Mouse (Mus musculus) limb, embryonic 11.5 days (tissue): ENCODE results near the gene Olfr308. TPM values are rescaled to one million over a fixed set of nuclear protein-coding genes. Genes with fewer than 3 reads are reported as not detected.
"Not testable (repeated sequence)": the region's sequence is repeated elsewhere in the genome, so short reads cannot be mapped to it uniquely, and the experiment has no call there.

ENCODE experiments used
- ATAC-seq: fragments of 200-750 bp; cut with Nextera tagmentation; 2 replicates; pipeline ENCODE4 v1.8.0; 2017; ENCODE audit warnings: low read depth; ENCODE audit not compliant: insufficient number of reproducible peaks, low FRiP score, low TSS enrichment
- DNase-seq: peaks from one replicate; pipeline ENCODE4 v3.0.0-alpha.2; 2015; ENCODE audit warnings: low spot score
- H3K27ac ChIP-seq: fragments of 300-500 bp; sonication (generic); replicated peaks from 2 replicates; pipeline ENCODE4 v1.5.1; 2014; ENCODE audit warnings: low read depth, mild to moderate bottlenecking, low read length
- H3K27me3 ChIP-seq: fragments of 300-500 bp; sonication (generic); 2 replicates; pipeline ENCODE4 v1.6.1; 2014; ENCODE audit warnings: mild to moderate bottlenecking, low read length, mixed read lengths; ENCODE audit not compliant: control insufficient read depth, insufficient read depth
- H3K36me3 ChIP-seq: fragments of 300-500 bp; sonication (generic); 2 replicates; pipeline ENCODE4 v1.6.1; 2014; ENCODE audit warnings: mild to moderate bottlenecking, low read length, moderate library complexity, mixed read lengths; ENCODE audit not compliant: control insufficient read depth, insufficient read depth
- H3K4me1 ChIP-seq: fragments of 300-500 bp; sonication (generic); 2 replicates; pipeline ENCODE4 v1.6.1; 2014; ENCODE audit warnings: low read length, mixed read lengths; ENCODE audit not compliant: control insufficient read depth, insufficient read depth
- H3K4me2 ChIP-seq: fragments of 300-500 bp; sonication (generic); 2 replicates; pipeline ENCODE4 v1.6.1; 2014; ENCODE audit warnings: low read depth, mild to moderate bottlenecking, moderate library complexity; ENCODE audit not compliant: severe bottlenecking
- H3K4me3 ChIP-seq: fragments of 300-500 bp; sonication (generic); 2 replicates; pipeline ENCODE4 v1.5.1; 2014; ENCODE audit warnings: low read depth, low read length
- H3K9ac ChIP-seq: fragments of 300-500 bp; sonication (generic); 2 replicates; pipeline ENCODE4 v1.6.1; 2014; ENCODE audit warnings: mild to moderate bottlenecking, low read length
- H3K9me3 ChIP-seq: fragments of 300-500 bp; sonication (generic); 2 replicates; pipeline ENCODE4 v1.6.1; 2016; ENCODE audit warnings: low read length; ENCODE audit not compliant: control insufficient read depth
- WGBS: fragments of 180-500 bp; shearing (Covaris S2); extraction: QIAGEN DNeasy Blood & Tissue Kit; methylation state at CpG from one replicate; pipeline ENCODE4 v1.1.7; 2014; 5-methylcytosine and 5-hydroxymethylcytosine counted together
- polyA plus RNA-seq: library from polyadenylated mRNA; unstranded; fragments of >200 nt; fragmentation: Nextera tagmentation; extraction: Ambion mirVana; gene quantifications from 2 replicates; pipeline ENCODE4 v1.2.1, GENCODE M21; 2014

Gene Olfr308
- polyA plus RNA-seq: not detected in 2 replicates

DNA sequence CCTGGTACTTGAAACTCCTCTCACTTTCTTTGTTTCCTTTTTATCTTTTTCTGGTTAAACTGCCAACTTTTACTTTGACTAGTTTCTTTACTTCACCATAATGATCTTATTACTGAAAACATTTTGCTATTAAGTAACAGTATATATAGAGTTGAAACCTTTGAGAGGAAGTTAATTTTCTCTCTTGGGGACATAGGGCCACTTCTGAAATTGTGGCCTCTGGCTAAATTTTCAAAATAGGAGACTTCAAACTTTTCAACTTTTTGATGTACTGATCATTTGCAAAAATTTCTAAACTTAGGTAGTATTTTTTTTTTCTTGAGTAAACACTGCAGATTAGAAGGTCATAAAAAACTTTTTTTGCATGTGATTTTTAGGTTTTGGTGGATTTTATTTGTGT, at the start of gene Olfr308:
Olfr308 (minus strand) TSS at position 101 of the 400 bp plus-strand sequence.
- ATAC-seq (no peak), DNase-seq (no peak)
- no peaks in the 10 kb centered on the region for H3K9me3 ChIP-seq
- H3K4me2 ChIP-seq: no peak within 1 kb of the TSS
- no peak within 1 kb of the TSS for H3K27ac ChIP-seq
- H3K4me3 ChIP-seq: no peak within 1 kb of the TSS
- no peaks in the 10 kb centered on the region for H3K4me1 ChIP-seq
- H3K36me3 ChIP-seq: no peaks in the 10 kb centered on the region
- H3K27me3 ChIP-seq: no peaks in the 10 kb centered on the region
- no peak within 1 kb of the TSS for H3K9ac ChIP-seq

DNA sequence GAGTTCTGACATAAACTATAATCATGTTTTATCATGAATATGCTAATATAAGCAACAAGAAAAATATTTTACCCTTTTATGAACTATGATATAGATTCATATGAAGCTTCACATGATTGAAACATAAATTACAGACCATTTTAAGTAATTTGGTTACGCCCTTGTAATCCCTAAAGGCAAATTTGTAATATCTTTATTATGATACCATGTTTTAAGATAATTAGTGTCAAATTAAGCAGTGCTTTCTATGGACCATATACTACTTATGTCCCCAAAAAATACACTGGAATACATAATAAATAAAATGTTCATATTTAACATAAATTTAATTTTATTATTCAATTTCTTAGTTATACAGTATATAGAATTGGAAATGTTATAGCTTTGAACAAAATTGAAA, 41.4 kb upstream of the Olfr308 start, which contains the start of gene Olfr305:
Olfr305 (minus strand) TSS at position 101 of the 400 bp plus-strand sequence.
- ATAC-seq: no peak
- Histone ChIP-seq H3K4me2 (no peak within 1 kb of the TSS), H3K9me3 (no peaks in the 10 kb centered on the region), H3K36me3 (no peaks in the 10 kb centered on the region), H3K4me1 (no peaks in the 10 kb centered on the region), H3K27ac (no peak within 1 kb of the TSS), H3K4me3 (no peak within 1 kb of the TSS), H3K27me3 (no peaks in the 10 kb centered on the region), H3K9ac (no peak within 1 kb of the TSS)
- WGBS: 88% methylated on average over 1 of the region's 1 CpGs
- DNase-seq: no peak

DNA sequence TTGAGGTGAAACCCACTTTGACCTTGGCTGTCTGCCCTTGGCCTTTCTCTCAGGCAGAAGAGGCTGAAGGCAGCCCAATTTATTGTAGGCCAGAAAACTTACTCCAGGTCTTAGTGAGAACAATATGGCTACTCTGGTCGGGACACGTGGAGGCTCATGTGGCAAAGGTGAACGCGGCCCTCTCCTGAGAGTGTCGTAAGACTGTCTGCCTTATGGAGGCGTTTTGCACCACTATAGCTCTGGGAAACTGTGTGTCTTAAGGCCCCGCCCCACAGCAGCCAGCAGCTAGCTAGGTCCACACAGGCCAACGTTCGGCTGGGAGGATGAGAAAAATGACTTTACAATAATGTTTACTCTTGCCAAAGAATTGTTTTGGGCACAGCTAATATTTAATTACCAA, 20.9 kb upstream of the Olfr308 start:
- not testable (repeated sequence) for H3K27ac ChIP-seq, H3K9ac ChIP-seq, ATAC-seq, H3K4me3 ChIP-seq, H3K4me2 ChIP-seq, H3K9me3 ChIP-seq, H3K27me3 ChIP-seq, DNase-seq, H3K36me3 ChIP-seq, H3K4me1 ChIP-seq
- WGBS: 92% methylated on average over 9 of the region's 9 CpGs

DNA sequence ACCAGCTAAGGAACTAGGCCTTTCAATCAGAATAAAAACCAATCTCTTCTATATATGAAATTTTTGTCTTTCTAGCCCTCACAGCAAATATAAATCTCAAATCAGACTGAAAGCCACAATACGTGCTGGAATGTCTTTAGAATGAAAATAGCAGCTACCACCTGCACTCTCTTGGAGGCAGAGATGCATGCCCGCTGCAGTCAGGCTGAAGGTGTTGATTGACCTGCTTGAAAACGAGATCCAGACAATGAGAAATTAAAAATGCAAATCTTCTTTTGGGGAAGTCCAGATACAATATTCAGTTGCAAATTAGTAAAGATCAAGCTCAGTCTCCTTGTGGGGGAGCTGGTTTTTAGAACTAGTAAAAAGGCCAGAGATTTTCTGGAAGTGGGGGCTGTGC, 18.8 kb upstream of the Olfr308 start:
- no peaks in the 10 kb centered on the region for H3K27me3 ChIP-seq
- ATAC-seq (no peak), DNase-seq (no peak)
- no peaks in the 10 kb centered on the region for H3K4me1 ChIP-seq
- no peak overlapping the region for H3K4me3 ChIP-seq
- H3K4me2 ChIP-seq: no peak overlapping the region
- no peaks in the 10 kb centered on the region for H3K9me3 ChIP-seq
- no peak overlapping the region for H3K9ac ChIP-seq
- no peak overlapping the region for H3K27ac ChIP-seq
- no peaks in the 10 kb centered on the region for H3K36me3 ChIP-seq
- 64% methylated on average over 3 of the region's 3 CpGs for WGBS

DNA sequence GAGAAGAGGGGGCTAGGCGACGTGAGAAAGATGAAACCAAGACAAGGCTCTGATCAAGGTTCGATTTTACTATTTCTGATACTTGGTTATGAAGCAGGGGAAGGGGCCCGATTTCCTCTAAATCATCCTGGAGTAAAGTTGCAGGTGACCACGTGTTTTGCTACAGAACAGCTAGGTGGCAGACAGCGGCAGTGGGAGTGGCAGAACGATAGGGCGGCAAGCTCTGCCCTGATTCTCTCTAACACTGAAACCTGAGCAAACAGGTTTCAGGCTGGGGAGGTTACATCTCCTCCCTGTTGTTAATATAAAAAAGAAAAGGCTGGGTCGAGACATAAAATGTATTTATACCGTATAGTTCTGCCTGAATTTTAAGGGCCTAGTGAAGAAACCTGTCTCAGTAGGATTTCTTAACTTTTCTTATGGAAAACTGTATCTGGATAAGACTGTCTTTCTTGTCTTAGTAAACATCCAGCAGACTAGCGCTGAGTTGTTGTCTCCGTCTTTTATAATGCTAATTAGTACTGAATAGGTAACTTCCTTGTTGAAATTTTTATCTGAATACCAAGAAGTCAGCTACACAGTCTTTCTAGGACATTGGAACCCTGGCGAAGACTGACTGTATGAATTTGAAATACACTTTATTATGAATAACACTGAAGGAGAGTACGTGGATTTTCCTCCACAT, 17.6 kb upstream of the Olfr308 start:
- no peaks in the 10 kb centered on the region for H3K4me1 ChIP-seq
- ATAC-seq: no peak
- DNase-seq: no peak

DNA sequence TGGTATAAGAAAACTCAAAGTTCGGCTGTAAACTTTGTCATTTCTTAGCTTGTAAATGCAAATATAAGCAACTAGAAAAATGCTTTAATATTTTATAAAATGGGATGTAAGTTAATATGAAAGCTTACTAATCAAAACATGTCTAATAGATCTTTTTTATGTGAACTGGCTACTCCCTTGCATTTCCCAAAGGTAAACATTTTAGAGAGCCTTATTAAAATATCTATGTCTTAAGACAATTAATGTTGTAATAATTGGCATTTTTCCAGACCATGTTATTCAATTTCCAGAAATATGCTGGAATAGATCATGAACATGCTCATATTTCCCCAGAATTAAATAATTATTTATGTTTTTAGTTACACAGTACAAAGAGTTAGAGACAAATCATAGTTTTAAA, 12.1 kb upstream of the Olfr308 start, which contains the start of gene Olfr307:
Olfr307 (minus strand) TSS at position 101 of the 400 bp plus-strand sequence.
- Histone ChIP-seq H3K9ac (no peak within 1 kb of the TSS), H3K36me3 (no peaks in the 10 kb centered on the region), H3K4me3 (no peak within 1 kb of the TSS), H3K9me3 (no peaks in the 10 kb centered on the region), H3K27me3 (no peaks in the 10 kb centered on the region), H3K4me1 (no peaks in the 10 kb centered on the region), H3K27ac (no peak within 1 kb of the TSS), H3K4me2 (no peak within 1 kb of the TSS)
- 73% methylated on average over 1 of the region's 1 CpGs for WGBS
- no peak for DNase-seq
- ATAC-seq: no peak

More for the DNA sequence above, 17.6 kb upstream of the Olfr308 start:
- H3K9me3 ChIP-seq: no peaks in the 10 kb centered on the region
- no peaks in the 10 kb centered on the region for H3K36me3 ChIP-seq
- no peaks in the 10 kb centered on the region for H3K27me3 ChIP-seq
- WGBS: 77% methylated on average over 14 of the region's 14 CpGs
- H3K27ac ChIP-seq: no peak overlapping the region
- H3K4me3 ChIP-seq: no peak overlapping the region
- no peak overlapping the region for H3K9ac ChIP-seq
- no peak overlapping the region for H3K4me2 ChIP-seq

DNA sequence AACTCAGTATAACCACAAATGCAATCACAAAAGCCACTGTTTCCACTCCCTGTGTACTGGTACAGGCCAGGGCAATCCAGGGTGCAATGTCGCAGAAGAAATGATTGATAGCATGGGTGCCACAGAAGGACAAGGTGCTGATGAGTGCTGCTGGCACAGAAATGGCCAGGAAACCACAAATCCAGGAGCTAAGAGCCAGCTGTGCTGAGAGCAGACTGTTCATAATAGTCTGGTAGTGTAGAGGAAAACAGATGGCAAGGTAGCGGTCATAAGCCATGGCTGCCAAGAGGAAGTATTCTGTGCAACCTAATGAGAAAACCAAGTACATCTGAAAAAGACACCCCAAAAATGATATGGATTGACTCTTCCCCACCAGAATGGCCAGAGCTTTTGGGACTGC, 4.1 kb downstream of the Olfr308 start:
- Histone ChIP-seq H3K27ac (no peak overlapping the region), H3K27me3 (no peaks in the 10 kb centered on the region), H3K9me3 (no peaks in the 10 kb centered on the region), H3K36me3 (no peaks in the 10 kb centered on the region), H3K4me1 (no peaks in the 10 kb centered on the region), H3K9ac (no peak overlapping the region), H3K4me2 (no peak overlapping the region), H3K4me3 (no peak overlapping the region)
- WGBS: 83% methylated on average over 2 of the region's 2 CpGs
- ATAC-seq: no peak
- DNase-seq: no peak

DNA sequence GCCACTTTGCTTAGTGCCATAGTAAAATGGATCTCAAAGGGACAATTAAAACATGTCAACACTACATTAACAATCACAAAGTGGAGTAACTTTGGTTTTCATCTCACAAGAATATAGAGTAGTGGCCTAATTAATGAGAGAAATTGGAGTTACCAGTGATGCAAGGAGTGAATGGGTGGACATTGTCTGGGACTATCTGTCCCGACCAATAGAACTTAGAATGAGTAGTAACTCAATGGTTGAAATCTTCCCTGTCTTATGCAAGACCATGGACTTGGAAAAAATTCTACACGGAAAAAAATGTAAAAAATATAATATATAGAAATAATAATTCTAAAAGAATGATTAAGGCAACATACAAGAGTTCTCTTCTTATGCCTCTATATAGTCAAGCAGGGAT, 11.8 kb downstream of the Olfr308 start, which contains the start of gene Olfr309:
Olfr309 (minus strand) TSS at position 101 of the 400 bp plus-strand sequence.
- Histone ChIP-seq H3K9me3 (no peaks in the 10 kb centered on the region), H3K4me2 (no peak within 1 kb of the TSS), H3K36me3 (no peaks in the 10 kb centered on the region), H3K27ac (no peak within 1 kb of the TSS), H3K4me1 (no peaks in the 10 kb centered on the region), H3K9ac (no peak within 1 kb of the TSS), H3K27me3 (no peaks in the 10 kb centered on the region), H3K4me3 (no peak within 1 kb of the TSS)
- ATAC-seq (no peak), DNase-seq (no peak)
- 88% methylated on average over 2 of the region's 2 CpGs for WGBS

DNA sequence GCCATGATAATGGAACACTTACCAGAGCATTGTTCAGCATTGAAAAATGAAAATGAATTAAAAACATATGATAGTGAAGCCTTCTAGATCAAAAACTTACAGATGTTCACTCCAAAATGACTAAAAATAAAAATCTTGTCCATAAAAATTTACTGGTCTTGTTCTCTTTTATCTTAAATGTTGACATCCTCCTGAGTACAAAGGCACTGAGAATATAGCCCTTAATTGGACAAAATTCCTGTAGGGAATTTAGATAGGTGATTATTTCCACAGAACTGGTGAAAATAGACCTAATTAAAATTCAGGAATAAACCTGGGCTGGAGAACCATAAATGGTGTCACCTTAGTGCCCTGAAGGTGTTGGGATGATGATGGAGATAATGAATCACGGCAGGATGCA, 48.4 kb downstream of the Olfr308 start, which contains the start of gene Olfr310:
Olfr310 (minus strand) TSS at position 101 of the 400 bp plus-strand sequence.
- ATAC-seq: no peak
- H3K4me2 ChIP-seq: no peak within 1 kb of the TSS

More for the DNA sequence above, 48.4 kb downstream of the Olfr308 start, which contains the start of gene Olfr310:
- no peak for DNase-seq
- no peaks in the 10 kb centered on the region for H3K4me1 ChIP-seq
- no peaks in the 10 kb centered on the region for H3K27me3 ChIP-seq
- H3K27ac ChIP-seq: no peak within 1 kb of the TSS
- H3K9ac ChIP-seq: no peak within 1 kb of the TSS
- no peaks in the 10 kb centered on the region for H3K36me3 ChIP-seq
- H3K9me3 ChIP-seq: no peaks in the 10 kb centered on the region
- no peak within 1 kb of the TSS for H3K4me3 ChIP-seq
- WGBS: 48% methylated on average over 1 of the region's 1 CpGs
